Mouse (Mus musculus): ENCODE results near the gene Cux1.

The Cux1 gene

DNA sequence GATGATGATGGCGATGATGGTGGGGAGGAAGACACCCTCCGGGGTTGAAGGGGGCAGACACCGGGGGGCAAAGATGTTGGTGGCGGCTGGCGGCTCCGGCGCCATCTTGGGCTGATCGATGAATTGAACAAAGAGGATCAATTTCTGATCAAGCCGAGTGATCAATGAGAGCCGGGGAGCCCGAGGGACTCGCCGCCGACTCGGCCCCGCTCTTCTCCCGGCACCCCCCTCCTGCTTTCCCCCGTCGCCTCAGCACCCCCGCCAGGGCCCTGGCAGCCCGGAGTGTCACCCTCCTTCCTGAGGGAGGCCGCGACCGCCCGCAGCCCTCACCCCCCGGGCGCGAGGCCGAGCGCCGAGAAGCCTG, 496 bp downstream of the Cux1 start:
- no peak for DNase-seq (ENCODE audit: low spot score in 2 of 2)

DNA sequence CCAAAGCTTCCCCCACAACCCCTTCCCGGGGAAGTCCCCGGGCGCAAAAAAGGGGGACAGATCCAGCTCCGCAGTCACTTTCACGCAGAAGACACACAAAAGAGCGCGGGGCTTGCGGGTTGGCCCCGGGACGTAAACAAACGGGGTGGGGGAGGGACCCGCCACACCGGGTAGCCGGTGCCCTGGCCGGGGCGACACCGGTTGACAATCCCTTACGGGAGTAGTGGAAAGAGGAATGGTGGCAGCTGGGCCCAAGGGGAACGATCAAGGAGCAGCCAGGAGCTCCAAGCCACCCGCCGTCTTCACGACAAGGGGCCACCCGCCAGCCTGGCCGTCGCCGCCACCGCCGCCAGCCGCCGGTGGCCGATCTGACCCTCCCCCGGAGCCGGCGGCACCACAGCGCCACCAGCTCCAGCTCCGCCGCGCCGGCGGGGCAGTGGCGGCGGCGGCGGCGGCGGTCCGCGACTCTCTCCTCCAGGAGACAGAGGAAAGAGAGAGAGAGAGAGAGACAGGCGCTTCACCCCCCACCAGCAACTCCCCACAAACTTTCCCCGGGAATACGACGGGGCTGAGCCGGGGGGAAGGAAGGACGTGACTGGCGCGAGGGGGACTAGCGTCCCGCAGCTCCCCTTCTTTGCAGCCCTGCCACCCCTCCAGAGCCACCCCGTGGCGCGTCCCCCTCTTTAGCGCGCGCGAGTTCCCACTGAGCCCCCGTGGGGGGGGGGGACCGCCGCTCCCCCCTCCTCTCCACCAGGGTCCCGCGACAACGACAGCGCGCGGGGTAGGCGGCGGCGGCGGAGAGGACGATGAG, 1.1 kb downstream of the Cux1 start:
- peak; percentile 24 to 29 for DNase-seq (ENCODE audit: low spot score in 2 of 2)

DNA sequence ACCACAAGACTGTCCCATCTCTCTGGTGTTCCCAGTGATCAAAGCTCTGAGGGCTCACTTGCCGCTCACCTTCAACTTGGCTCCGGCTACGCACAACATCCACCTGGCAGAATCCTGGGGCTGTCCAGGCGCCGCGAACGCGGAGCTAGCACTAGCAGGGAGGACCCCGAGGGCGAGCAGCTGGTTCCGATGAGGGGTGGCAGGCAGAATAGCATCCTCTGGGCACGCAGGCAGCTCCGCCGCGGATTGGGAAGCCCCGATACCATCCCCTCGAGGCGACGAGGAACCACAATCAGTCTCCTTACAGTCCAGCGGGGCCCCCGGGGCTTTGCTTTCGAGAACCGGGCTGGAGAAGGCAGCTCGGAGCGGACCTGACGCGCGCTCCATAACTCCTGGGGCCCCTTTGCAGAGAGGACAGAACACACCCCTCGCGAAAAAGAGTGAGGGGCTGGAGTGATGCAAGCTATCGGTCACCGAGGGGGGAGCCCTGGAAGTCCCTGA, 1.9 kb downstream of the Cux1 start:
- DNase-seq (ENCODE audit: low spot score in 2 of 2) = peak; percentile 37 to 38

DNA sequence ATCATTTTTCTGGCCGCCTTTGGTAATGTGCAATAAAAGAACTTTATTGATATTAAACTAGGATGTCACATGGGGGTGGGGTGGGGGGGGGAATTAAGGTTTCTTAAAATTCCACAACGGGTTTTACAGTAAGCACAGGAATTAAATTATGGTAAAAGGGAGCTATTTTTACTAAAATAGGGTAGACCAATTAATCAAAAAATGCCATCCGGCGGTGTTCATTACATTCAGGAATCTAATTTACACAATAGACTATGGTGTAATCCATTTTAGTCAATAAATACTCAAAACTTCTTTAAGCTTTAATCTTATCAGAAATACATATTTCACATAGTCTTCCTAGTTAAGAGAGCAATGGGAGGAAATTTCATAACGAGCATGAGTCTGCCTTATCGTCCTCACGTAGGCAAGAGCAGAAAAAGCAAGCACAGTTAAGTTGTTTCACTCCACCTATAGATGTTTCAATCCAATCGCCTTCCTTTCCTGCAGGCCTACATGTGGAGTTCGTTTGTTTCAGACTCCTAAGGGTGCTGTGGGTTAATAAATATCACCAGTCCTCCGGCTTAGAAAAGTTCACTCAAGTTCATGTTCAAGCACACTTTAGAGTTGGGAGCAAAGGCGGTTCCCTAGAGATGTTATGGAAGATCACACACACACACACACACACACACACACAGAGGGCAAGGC, 2.5 kb downstream of the Cux1 start:
- no peak for DNase-seq (ENCODE audit: low spot score in 2 of 2)

DNA sequence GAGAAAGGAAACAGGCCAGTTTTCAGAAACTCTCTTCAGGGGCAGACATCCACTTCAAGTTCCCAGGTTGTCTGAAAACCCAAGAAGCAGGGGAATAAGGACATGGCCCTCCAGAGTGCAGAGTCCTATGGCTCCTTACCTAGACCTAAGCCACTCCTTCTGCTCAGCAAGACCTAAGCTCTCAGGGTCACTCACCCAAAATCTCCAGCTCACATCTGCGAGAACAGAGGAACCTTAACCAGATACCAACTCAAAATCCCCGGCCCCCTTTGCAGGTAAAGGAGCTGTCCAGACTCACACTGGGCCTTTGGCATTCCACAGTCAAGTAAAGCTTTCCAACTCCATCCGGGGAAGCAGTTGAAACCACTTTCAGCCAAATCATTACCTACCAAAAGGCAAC, 3.3 kb downstream of the Cux1 start:
- DNase-seq (ENCODE audit: low spot score in 2 of 2) = no peak

DNA sequence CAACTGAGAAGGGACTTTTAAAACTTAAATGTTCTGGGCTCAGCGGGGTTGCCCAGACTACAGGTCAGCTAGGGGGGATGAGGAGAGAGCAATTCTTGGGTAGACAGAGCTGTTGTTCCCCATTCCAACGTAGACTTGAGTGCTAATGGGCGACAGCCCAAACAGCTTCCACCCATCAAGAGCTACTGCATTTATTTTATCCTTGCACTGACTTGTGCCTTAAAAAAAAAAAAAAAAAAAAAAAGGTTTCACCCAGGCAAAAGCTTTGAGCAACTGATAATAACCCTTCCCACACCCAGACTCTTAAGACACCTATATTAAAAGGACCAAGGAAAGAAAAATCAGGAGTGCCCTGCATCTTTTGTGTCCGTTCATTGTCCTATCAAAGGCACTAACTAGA, 4.2 kb downstream of the Cux1 start:
- no peak for DNase-seq (ENCODE audit: low spot score in 2 of 2)

DNA sequence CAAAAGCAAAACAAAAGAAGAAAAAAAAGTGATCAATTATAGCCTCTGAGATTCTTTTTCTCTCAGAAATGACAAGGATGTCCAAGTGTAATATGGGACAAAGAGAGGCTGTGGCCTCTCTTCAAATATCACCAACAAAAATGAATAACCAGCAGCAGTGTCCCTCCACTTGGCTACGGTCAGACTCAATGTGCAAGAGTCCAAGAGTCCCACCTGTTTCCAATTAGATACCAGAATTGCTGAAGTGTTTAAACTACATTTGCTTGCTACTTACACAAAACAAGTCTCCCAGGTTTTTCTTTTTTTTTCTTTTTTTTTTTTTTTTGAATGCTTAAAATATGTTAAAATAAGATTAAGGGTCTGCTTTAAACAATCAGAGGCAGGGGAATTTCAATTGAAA, 5.1 kb downstream of the Cux1 start:
- no peak for DNase-seq (ENCODE audit: low spot score in 2 of 2)

DNA sequence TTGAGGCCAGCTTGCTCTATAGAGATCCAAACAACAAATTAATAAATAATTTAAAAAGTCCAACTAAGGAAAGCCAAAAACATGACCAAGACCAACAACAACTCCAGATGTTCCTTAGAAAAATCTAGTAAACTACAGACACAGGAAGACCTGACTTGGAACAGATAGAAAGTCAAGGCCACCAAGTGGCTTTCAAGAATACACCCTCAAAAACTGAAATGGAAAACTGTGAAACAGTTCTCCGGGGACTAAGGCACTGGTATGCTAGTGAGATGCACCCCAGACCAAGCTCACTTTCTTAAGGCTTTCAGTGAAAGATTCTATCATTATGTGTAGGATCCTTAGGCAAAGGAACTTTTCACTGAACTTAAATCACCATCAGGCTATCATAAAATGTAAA, 5.6 kb downstream of the Cux1 start:
- no peak for DNase-seq (ENCODE audit: low spot score in 2 of 2)

DNA sequence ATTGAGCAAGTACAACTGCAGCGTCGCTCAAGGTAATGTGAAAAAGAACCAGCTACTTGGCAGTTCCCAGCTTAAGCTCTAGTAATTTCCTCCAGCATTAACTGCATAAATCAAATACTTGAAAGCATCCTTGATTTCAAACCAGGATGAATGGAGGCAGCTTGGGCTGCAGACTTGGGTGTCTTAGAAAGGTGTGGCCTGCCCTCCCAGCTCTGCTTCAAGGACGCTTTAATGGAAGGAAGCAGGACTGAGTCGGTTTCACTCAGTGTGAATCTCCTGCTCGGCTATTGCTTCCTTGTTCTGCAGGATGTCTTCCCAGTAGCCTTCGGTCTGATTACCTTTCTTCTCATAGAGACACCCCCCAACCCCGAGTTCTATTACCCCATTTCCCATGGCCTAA, 6.6 kb downstream of the Cux1 start:
- no peak for DNase-seq (ENCODE audit: low spot score in 2 of 2)

DNA sequence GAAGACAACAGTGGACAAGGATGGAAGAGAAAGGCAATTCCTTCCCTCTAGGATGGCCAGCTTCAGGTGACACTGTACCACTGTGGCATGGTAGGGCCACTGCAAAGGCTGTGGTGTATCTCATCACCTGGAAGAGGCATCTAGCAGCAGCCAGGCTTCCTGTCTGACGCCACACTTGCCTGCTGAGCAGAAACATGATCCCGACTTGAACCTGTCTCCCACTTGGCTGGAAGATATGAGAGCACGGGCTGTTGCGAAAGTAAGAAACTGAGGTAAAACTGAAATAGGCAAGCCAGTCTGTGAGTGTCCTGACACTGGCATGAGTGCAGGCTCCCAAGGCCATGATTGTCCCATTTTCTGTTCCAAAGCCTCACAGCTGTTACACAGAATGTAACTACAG, 9.8 kb downstream of the Cux1 start:
- DNase-seq (ENCODE audit: low spot score in 2 of 2) = no peak

DNA sequence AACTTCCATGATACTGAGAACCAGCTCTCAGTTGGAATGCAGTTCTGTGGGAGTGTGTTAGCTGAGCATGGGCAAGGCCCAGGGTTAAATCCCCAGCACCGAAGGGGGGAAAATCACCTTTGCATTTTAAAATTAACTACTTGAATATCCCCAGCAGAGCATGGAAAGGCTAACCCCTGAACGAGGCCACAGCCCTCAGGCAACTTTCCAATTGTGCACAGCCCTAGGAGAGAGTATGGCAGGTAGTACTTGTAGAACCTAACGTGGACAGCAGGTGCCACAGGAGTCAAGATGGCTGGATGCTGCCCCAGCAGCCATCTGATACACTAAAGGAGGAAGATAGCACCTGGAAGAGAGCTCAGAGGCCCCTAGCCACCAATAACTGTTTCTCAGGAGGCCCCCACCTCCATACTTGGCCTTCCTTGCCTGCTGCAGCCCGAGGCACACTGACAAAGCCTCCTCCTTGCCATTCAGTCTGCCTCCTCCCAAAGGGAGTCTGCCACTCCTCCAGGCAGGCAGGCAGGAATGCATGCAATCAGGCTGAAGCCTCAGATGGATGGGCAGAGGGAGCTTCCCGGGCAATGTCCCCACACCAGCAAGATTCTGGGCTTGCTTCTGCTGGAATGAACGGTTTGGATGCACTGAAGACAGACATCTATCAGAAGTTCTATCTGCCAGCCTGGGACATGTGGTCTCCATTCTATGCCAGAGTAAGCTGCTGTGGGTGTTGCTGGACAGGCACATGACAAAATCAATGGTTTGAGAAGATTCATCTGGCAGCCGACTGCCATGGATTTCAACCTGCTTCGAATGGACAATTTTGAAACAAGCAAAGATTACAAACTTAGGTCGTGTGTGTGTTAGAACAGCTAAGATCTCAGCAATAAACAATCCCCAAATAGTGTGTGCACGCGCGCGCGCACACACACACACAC, 10.7 kb downstream of the Cux1 start:
- no peak for DNase-seq (ENCODE audit: low spot score in 2 of 2)

DNA sequence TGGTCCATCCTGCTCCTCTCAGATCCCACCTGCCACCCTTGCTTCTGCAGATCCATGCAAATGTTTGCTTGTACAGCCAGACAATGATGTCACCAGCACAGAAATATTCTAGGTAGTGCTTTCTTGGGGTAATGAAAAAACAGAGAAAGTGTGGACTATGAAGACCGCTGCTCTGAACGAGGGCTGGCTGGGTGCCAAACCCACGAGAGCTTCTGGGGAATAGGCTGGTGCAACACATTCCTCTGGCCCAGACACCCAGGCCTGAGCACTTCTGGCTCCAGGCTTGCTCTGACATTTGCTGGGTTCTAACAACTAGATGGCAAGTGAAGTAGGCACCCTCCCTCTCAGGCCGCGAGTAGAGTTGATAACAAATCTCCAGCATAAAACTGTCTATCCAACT, 11.6 kb downstream of the Cux1 start:
- DNase-seq (ENCODE audit: low spot score in 2 of 2) = peak; percentile 24 to 42

DNA sequence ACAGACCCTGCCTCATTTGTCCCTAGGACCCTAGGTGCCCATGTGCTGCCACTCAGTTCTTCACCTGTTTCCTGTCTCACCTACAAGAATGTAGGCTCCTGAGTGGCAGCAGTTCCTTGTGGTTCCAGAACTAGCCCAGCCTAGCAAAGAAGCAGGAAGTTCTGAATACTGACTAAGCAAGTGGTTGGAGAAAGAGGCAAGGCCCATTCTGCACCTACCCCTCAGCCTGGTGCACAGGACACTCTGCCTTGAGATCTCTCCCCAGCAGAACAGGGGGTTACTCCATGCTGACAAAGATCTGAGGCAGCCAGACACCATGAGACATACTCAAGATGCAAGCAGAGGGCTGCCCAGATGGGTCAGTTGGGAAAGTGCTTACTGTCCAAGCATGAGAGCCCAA, 14.5 kb downstream of the Cux1 start:
- no peak for DNase-seq (ENCODE audit: low spot score in 2 of 2)

DNA sequence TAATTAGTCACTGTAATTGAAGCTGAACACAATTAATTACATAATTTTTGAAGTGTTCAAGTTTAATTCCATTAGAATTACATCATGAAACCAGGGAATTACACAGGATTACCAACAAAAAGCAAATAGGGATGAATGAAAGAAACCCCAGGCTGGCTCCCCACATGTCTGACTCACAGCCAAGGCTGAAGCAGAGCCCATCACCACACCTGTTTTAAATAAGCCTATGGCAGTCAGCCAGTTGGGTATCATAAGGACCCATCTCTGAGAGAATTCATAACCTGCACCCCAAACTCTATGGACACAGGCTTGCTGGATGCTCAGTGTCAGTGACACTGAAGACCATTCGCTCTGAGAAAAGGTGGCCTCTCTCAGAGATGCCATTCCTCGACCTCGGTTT, 15.2 kb downstream of the Cux1 start:
- DNase-seq (ENCODE audit: low spot score in 2 of 2) = no peak

DNA sequence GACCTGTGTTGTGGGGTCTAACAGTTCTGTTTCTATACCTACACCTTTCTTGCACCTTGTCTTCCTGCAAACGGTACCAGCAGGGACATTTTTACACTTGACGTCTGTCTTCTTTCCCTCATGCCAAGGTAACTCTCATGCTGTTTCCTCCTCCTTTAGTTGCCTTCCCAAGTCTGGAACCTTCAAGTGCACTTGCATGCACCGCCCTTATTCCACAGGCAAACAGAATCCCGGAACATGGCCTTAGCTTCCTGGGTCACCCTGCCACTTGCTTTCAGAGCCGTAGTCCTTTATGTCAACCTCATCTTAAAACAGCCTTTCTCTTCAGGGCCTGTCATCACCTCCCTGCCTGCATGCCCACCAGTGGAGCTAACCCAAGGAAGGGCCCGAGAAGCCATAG, 15.7 kb downstream of the Cux1 start:
- no peak for DNase-seq (ENCODE audit: low spot score in 2 of 2)

DNA sequence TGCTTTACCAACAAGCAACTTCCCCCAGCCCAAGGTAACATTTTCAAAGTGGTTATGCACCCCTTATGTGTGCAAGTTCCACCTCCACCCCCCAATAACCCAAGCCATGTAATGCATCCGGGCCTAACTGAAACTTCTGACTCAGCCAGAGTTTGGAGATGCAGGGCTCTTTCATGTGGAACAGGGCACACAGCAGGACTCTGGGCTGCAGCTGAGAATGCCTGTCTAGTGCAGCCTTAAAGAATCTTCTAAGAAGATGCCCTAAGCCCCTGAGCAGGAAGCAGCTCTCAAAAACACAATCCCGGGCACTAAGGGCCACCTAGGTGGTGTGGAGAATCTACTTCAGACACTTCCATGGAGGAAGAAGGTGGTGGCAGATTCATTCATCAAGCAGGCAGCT, 16.6 kb downstream of the Cux1 start:
- no peak for DNase-seq (ENCODE audit: low spot score in 2 of 2)

DNA sequence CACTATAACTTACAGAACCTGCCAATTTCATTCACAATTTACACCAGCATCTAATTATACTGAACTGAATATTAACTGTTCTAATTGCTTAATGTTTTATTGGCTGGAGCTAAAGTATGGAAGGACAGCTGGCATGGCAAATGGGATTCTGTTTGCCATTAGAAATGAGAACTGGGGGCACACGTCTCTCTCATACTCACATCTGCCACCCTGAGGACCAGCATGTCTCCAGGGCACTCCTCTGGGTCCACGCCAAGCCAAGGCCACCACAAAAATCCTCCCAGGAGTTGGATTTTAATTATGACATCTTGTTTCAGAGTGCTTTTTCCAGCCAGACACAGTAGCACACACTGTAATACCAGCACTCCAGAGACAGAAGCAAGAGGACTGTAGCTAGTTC, 18.5 kb downstream of the Cux1 start:
- no peak for DNase-seq (ENCODE audit: low spot score in 2 of 2)

DNA sequence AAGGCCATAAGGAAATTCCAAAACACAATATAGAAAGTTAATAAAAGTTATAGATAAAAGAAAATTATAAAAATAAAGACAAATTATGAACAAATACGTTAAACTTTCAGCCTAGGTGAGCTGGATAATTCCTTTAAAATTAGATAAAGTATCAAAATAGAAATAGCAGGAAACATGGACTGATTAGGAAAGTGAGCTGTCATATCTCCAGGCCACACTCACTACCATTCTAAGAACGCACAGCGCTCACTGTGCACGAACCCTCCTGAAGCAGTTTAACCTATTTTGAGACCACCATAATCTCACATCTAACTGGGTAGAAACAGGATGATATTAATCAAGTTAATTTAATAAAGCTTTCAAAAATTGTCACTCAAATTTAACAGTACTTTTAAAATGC, 22.2 kb downstream of the Cux1 start:
- DNase-seq (ENCODE audit: low spot score in 2 of 2) = no peak

DNA sequence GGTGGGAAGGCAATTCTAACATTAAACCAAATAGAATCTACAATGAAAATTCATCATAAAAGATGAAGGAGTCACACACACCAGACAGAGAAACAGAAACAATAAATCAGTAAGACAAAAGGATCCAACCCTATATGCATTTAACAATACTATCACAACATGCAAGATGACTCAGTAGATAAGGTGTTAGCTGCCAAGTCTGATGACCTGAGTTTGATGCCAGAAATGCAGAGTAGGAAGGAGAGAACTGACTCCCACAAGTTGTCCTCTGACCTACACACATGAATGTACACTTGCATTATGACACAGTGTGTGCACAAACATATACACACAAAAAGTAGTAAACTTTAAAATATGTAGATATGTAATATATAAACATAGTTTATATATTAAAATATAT, 24.1 kb downstream of the Cux1 start:
- no peak for DNase-seq (ENCODE audit: low spot score in 2 of 2)

DNA sequence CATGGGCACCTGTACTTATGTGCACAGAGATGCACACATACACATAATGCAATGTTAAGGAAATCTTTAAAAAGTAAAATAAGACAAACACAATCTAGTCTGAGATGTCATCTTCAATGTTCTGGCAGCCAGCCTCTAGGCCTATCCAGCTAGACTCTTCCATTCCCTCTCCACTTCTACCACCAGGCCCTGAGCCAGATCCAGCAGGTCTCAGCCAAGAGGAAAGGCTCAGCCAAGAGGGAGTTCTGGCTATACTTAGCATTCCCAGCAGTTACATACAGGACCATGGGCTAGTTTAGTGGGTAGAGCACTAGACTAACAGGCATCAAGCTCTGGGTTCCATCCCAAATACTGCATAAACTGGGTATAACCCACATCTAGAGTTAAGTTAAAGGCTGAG, 26.3 kb downstream of the Cux1 start:
- DNase-seq (ENCODE audit: low spot score in 2 of 2) = no peak

DNA sequence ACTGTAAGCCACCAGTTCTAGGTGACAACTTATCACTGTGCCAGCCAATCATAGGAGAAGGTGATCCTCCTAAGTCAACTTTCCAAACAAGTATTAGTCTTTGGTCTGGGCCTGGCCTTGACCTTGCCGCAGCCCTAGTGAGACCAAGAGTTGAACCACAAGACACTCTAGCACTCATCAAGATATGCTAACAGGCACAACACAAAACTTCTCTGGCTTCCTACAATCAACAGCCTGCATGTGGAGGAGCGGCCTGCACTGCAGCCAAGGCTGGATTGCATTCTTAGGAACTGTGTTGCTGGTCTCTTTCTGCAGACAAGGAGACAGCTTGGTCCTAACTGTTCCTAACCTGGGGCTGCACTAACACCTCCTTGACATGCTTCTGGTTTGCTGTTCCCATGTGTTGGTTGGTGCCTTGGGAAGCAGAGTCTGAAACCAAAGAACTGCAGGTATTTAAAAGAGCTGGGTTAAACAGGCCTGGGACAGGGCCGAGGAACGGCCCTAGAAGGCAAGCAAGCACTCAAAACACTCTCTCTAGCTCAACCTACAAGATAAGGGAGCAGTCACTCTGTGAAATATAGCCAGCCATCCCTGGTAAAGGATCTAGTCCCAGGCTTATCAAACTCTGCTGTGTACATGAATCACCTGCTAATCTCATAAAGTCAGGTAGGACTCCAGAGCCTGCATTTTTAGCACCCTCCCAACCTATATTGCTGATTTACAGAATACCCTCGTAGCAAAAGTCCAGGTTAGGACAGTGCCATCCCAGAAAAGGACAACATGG, 27.0 kb downstream of the Cux1 start:
- no peak for DNase-seq (ENCODE audit: low spot score in 2 of 2)

DNA sequence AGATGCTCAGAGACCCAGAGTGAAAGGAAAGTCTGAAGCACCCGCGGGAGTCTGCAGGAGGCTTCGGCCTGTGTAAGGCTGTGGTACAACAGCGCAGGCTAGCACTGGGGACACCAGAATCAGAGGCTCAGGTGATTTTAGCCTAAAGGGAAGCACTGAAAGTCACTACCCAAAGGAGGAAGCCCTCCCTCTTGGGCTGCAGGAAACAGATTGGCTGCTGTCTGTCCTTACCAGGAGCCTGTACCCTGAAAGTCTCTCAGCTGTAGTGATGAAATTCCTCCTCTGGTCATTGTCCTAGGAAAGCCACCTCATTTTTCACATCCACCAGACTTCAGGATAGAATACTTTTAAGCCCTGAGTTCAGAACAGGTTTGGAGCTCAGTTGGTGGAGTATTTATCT, 30.5 kb downstream of the Cux1 start:
- DNase-seq (ENCODE audit: low spot score in 2 of 2) = no peak
